Mouse (Mus musculus) ovary, postnatal 10 days (tissue): ENCODE measurements around the gene Ccser2.
A peak's percentile ranks its signal among the peaks of the same experiment; 100 is the strongest.
"Not testable (repeated sequence)": the region's sequence is repeated elsewhere in the genome, so short reads cannot be mapped to it uniquely, and the experiment has no call there.

Experiments used
- DNase-seq: peaks from one replicate; pipeline ENCODE4 v3.0.0; 2022; ENCODE audit warnings: low spot score

Gene Ccser2

DNA sequence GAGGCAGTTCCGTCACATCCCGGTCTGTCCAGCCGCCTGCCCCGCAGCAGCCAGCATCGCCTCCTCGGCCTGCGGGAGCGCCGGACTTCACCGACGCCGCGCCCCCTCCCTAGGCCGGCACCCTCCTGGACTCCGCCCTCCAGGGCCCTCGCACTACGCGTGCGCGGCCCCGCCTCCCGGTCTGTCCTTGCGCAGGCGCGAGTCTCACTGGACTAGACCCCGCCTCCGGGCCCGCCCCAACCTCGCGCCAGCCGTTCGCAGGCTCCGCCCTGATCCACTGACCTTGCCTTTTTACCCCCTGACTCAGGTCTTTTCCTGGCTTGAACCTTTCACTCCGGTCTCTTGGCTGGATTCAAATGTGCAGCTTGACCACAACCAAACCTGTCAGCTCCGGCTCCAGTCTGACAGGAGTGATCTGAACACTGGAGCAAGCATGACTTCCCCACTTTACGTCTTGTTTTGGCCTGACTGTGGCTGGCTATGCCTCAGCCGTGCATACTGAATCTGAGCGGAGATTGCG, at the start of gene Ccser2:
TSS of gene Ccser2 (minus strand) at position 150 of the 520 bp plus-strand sequence.
- peak; percentile 99 for DNase-seq

DNA sequence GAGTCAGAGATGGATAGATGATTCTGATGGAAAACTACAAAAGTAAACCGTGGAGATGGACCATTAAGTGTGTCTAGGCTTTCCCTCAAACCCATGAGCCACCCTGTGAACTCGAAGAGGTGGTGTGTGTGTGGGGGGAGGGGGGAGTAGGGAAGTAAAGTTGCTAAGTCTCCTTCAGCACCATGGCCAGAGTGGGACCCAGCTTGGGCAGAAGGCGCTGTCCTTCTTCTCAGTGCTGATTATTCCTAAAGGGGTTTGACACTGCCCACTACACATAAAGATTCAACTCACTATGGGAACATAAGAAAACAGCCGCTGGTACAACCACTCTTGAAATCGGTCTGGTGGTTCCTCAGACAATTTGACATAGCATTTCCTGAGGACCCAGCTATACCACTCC, 47.3 kb upstream of the Ccser2 start:
- no peak for DNase-seq

GRCm38 (mm10) chr14:37013644-37014043, 45.1 kb upstream of the Ccser2 start:
- no peak for DNase-seq

GRCm38 (mm10) chr14:37009686-37010085, 41.1 kb upstream of the Ccser2 start:
- no peak for DNase-seq

- no peak for DNase-seq
Observed at GRCm38 (mm10) chr14:37006489-37006888, 37.9 kb upstream of the Ccser2 start.

DNA sequence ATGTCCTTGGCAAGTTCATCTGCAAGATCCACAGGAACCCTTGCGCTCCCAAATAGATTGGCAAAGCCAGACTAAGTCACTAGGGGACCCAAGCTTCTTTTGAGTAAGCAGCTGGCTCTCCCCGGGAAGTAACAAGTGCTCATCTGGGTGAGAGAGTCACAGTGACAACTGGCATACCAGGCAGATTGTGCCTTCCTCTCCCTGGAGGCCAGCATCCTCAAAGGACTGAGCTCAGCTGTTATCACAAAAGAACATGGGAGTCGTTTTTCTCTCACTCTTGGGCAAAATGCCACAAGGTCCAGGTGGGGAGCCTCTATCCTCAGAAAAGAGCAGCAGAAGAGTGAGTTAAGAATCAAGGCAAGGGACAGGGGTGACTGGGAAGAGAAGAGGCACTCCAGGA, 37.3 kb upstream of the Ccser2 start:
- DNase-seq: no peak

- no peak for DNase-seq
Observed at GRCm38 (mm10) chr14:37003431-37004095, 35.0 kb upstream of the Ccser2 start.

- DNase-seq: no peak
Observed at GRCm38 (mm10) chr14:37002852-37003251, 34.3 kb upstream of the Ccser2 start.

- not testable (repeated sequence) for DNase-seq
Observed at GRCm38 (mm10) chr14:37000780-37001179, 32.2 kb upstream of the Ccser2 start.

DNA sequence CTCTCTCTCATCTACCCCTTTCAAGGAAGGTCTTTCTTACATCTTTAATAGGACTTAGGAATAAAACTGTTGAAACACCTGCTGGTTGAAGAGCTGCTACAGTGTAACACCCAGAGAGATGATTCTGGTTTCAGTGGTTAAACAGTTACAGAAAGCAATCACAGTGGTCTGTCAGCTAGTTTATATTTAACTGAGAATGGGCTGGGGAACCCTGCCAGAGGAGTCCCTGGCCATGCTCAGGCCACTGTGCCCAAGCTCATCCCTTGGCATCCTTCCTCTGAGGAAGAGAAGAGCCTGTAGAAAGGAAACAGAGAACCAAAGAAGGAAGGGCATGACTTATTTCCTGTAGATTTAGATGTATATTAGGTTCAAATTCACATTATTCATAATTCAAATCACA, 21.2 kb upstream of the Ccser2 start:
- DNase-seq: no peak

GRCm38 (mm10) chr14:36985693-36986092, 17.1 kb upstream of the Ccser2 start:
- no peak for DNase-seq

- no peak for DNase-seq
Observed at GRCm38 (mm10) chr14:36975019-36975418, 6.4 kb upstream of the Ccser2 start.

DNA sequence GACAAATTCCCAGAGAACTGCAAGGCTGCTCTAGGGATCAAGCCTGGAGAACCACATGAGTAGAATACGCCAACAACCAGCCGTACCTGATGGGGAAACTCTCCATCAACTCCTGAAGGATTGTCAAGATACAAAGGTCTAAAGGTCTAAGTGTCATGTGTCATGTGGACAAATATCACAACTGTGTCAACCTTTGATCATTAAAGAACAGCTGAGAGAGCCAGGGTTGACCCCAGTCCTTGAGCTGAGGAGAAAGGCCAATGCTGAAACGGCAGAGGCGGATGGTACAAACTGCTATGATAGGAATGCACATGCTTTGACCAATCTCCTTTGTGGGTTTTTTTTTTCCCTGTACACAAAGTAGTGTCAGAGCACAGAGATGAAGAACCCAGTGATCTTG, 2.6 kb upstream of the Ccser2 start:
- no peak for DNase-seq

GRCm38 (mm10) chr14:36969861-36970420, 1.4 kb upstream of the Ccser2 start:
- DNase-seq: no peak

DNA sequence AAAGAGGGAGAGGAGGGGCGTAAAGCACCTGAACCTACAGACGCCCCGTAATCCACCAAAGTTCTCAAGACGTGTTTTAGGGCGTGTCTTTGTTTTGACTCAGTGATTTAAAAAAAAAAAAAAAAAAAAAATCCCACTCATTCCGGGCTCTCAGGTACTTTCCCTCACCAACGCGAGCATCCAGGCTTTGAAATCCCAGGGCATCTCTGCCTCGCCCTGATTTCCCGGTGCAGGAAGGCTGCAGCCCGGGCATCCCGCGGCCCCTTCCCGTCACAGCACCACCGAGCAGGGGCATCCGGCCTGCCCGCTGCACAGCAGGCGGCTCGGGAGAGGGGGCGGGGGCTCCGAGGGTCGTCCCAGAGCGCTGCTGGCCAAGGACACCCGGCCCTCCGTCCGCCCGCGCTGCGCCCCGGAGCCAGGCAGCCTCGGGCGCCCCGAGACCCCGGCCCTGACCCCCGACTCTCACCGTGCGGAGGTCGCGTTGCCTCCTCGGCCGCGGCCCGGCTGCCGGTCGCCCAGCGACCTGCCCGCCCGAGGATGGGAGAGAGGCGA, 425 bp downstream of the Ccser2 start:
- DNase-seq: no peak

GRCm38 (mm10) chr14:36965421-36965820, 3.2 kb downstream of the Ccser2 start:
- DNase-seq: no peak

DNA sequence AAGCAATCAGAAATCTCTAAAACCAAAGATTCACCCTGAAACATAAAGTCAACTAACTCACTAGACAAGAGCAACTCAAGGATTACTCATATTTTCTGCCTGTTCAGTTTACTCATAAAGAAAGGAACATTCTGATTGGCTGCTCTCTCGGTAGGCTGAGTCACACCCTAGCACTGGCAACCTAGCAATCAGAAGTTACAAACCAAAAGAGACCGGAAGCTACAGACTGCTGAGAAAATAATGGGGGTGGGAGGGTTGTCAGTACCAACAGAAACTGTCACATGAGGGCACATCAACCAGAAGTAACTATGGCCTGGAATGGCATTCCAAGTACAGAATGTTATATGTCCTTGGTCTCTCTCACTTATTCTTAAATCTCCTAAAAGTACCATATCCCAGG, 6.1 kb downstream of the Ccser2 start:
- DNase-seq: no peak

DNA sequence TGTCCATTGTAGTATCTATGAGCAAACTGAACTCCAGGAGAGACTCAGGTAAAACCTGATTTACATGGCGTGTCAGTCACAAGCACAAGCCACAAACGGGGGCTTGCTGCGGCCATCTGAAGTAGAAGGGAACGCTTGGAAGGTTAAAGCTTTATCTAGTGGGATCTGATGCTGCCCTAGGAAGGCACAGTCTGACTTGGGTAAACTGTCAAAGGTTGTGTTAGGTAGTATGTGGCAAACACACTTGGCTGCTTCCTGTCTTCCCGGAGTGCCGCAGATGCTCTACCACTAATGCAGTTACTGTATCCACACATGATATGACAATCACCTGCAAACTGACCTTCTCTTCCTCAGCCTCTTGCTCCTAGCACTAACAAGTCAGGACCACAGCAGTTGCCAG, 10.9 kb downstream of the Ccser2 start:
- DNase-seq: no peak

GRCm38 (mm10) chr14:36957261-36957660, 11.3 kb downstream of the Ccser2 start:
- DNase-seq: no peak

DNA sequence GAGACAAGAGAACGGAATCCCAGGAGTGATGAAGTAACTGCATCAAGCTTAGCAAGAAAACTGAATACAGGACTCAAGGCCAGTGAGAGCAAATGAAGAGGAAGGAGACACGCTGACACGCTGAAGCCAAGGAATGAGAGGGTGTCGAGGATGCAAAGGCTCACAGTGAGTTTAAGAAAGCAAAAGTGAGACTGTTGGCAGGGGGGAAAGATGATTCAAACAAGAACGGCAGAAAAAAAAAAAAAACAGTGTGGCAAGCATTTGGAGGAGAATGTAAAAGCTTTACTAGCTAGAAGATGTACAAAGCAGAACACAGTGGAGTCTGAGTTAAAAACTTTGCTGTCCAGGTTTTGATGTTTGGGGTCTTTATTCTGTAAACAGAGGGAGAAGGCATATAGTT, 11.9 kb downstream of the Ccser2 start:
- DNase-seq: no peak

DNA sequence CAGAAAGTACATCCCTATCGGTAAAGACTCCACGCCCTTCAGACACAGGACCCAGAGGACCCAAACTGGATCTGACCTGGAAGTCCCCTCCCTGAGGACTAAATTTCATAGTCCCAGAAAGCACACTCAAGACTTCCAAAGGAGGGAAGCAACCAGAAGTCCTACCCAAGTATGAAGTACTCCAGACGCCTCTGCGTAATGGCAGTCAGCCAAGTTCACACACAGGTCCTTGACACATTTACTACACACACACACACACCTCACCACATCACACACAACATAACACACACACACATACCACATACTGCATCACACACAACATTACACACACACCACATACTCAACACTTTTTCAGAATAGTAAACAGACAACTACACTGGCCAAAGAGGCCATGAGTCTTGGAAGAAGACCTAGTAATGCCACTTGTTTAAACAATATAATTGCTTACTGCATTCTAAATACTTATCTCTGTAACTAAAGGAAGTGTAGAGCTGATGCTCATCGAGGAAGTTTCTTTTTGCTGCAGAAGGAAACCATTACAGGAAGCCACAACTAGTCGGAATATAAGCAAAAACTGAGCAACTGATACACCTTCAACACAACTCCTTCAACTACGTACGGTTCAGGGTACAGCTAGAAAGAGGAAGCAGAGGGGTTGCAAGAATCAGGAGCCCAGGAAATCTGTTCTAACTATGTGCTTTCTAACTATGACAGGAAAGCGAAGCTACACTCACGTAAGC, 15.7 kb downstream of the Ccser2 start:
- DNase-seq: no peak

DNA sequence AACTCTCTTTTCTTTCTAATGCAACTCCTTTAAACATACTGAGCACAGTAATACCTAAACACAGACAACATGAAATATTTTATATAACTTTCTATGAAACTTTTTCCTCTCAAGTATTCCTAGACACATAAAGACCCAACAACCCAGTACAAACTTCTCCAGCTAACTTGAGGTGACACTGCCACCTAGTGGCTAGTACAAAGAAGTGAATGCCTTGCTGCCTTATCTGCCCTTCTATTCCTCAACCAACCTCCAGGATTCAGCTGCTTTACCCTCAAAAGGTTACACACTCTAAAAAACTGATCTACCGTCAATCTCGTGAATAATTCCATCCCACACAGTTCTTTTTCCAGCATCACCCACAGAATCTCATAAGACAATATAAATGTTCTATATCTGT, 16.4 kb downstream of the Ccser2 start:
- no peak for DNase-seq

GRCm38 (mm10) chr14:36942716-36943115, 25.9 kb downstream of the Ccser2 start:
- no peak for DNase-seq
